Mouse (Mus musculus) hindbrain, embryonic 16.5 days (tissue): Measurements from ENCODE around the gene Sec14l5. TPM values are rescaled to one million over a fixed set of nuclear protein-coding genes. Genes with fewer than 3 reads are reported as not detected.

Experiments used
- ATAC-seq: fragments of 200-750 bp; cut with Nextera tagmentation; 2 replicates; pipeline ENCODE4 v1.8.0; 2017; ENCODE audit warnings: moderate TSS enrichment, moderate library complexity
- H3K27ac ChIP-seq: fragments of 300-500 bp; sonication (generic); 2 replicates; pipeline ENCODE4 v1.5.1; 2014; ENCODE audit warnings: low read depth, mild to moderate bottlenecking, control low read depth, low read length, moderate library complexity
- H3K27me3 ChIP-seq: fragments of 300-500 bp; sonication (generic); replicated peaks from 2 replicates; pipeline ENCODE4 v1.6.1; 2014; ENCODE audit warnings: low read length; ENCODE audit not compliant: control insufficient read depth, insufficient read depth
- H3K36me3 ChIP-seq: fragments of 300-500 bp; sonication (generic); 2 replicates; pipeline ENCODE4 v1.6.1; 2014; ENCODE audit warnings: mild to moderate bottlenecking, low read length, moderate library complexity, mixed read lengths; ENCODE audit not compliant: control insufficient read depth, insufficient read depth
- H3K4me1 ChIP-seq: fragments of 300-500 bp; sonication (generic); 2 replicates; pipeline ENCODE4 v1.6.1; 2014; ENCODE audit warnings: low read depth, low read length; ENCODE audit not compliant: control insufficient read depth, insufficient read depth
- H3K4me2 ChIP-seq: fragments of 300-500 bp; sonication (generic); 2 replicates; pipeline ENCODE4 v1.6.1; 2014; ENCODE audit warnings: mild to moderate bottlenecking, low read length, control low read depth, moderate library complexity
- H3K4me3 ChIP-seq: fragments of 300-500 bp; sonication (generic); 2 replicates; pipeline ENCODE4 v1.5.1; 2014; ENCODE audit warnings: mild to moderate bottlenecking, low read length, control low read depth, moderate library complexity
- H3K9ac ChIP-seq: fragments of 300-500 bp; sonication (generic); 2 replicates; pipeline ENCODE4 v1.6.1; 2014; ENCODE audit warnings: low read depth, mild to moderate bottlenecking, control low read depth, low read length, moderate library complexity
- H3K9me3 ChIP-seq: fragments of 300-500 bp; sonication (generic); 2 replicates; pipeline ENCODE4 v1.6.1; 2014; ENCODE audit warnings: mild to moderate bottlenecking, low read length, moderate library complexity; ENCODE audit not compliant: control insufficient read depth
- WGBS: fragments of 180-500 bp; shearing (Covaris S2); extraction: QIAGEN DNeasy Blood & Tissue Kit; methylation state at CpG from one replicate; pipeline ENCODE4 v1.1.7; 2014; 5-methylcytosine and 5-hydroxymethylcytosine counted together
- polyA plus RNA-seq: library from polyadenylated mRNA; unstranded; fragments of >200 nt; fragmentation: Nextera tagmentation; extraction: Ambion mirVana; gene quantifications from 2 replicates; pipeline ENCODE4 v1.2.1, GENCODE M21; 2015

Sec14l5 gene
- polyA plus RNA-seq, 1 experiment from 2014 or later = 0.15 TPM

DNA sequence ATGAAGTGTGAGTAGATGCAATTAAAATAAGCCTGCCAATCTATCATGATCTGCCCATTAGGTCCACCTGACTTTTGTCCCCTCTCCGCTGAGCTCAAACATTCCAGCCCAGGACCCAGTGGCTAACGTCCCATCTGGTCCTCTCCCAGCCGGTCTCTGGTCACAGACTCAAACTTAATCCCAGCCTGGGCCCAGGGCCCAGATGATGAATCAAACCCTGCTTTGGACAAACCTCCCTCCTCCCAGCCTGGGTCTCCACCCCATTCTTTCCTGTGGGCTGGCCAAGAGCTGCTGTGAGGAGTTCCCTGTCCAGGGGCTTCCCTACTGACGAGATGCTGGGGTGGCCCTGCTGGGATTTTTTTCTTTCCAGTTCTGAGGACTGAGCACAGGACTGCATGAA lies 7.2 kb upstream of the Sec14l5 start:
- peak; percentile 60 for ATAC-seq
- no peaks in the 10 kb centered on the region for H3K4me1 ChIP-seq
- 31% methylated on average over 4 of the region's 4 CpGs for WGBS

GRCm38 (mm10) chr16:5145570-5145969 lies 1.3 kb upstream of the Sec14l5 start:
- H3K27me3 ChIP-seq = peaks cover 5% of the 10 kb centered on the region
- no peaks in the 10 kb centered on the region for H3K9me3 ChIP-seq
- H3K36me3 ChIP-seq = no peaks in the 10 kb centered on the region
- no peak overlapping the region; the same call in 1 of the 2 replicates for H3K4me3 ChIP-seq
- ATAC-seq = peak; percentile 78
- H3K9ac ChIP-seq = peak overlapping the region; percentile 48
- 0% methylated on average over 7 of the region's 7 CpGs for WGBS
- H3K27ac ChIP-seq = no peak overlapping the region
- peak overlapping the region; percentile 93 for H3K4me2 ChIP-seq
- H3K4me1 ChIP-seq = peaks cover 16% of the 10 kb centered on the region

More for the DNA sequence above, 7.2 kb upstream of the Sec14l5 start:
- no peak overlapping the region for H3K27ac ChIP-seq
- H3K4me2 ChIP-seq = no peak overlapping the region
- H3K9ac ChIP-seq = no peak overlapping the region
- no peak overlapping the region for H3K4me3 ChIP-seq
- no peaks in the 10 kb centered on the region for H3K36me3 ChIP-seq
- H3K9me3 ChIP-seq = no peaks in the 10 kb centered on the region
- H3K27me3 ChIP-seq = peaks cover 3% of the 10 kb centered on the region; the same call in 1 of the 2 replicates

GRCm38 (mm10) chr16:5146367-5147036 lies 407 bp upstream of the Sec14l5 start:
- peak overlapping the region; percentile 42 for H3K9ac ChIP-seq
- H3K4me2 ChIP-seq = peak overlapping the region; percentile 93
- no peak overlapping the region for H3K27ac ChIP-seq
- H3K36me3 ChIP-seq = no peaks in the 10 kb centered on the region
- peak overlapping the region; percentile 46 for H3K4me3 ChIP-seq
- peak; percentile 92 for ATAC-seq
- peaks cover 5% of the 10 kb centered on the region for H3K27me3 ChIP-seq
- peaks cover 16% of the 10 kb centered on the region for H3K4me1 ChIP-seq
- H3K9me3 ChIP-seq = no peaks in the 10 kb centered on the region
- WGBS = 2% methylated on average over 26 of the region's 26 CpGs

- no peak overlapping the region for H3K4me3 ChIP-seq
- no peak for ATAC-seq
- peaks cover 5% of the 10 kb centered on the region for H3K27me3 ChIP-seq
- H3K36me3 ChIP-seq = no peaks in the 10 kb centered on the region
- no peaks in the 10 kb centered on the region for H3K9me3 ChIP-seq
- no peak overlapping the region for H3K4me2 ChIP-seq
- H3K9ac ChIP-seq = no peak overlapping the region
- H3K4me1 ChIP-seq = peaks cover 23% of the 10 kb centered on the region
- H3K27ac ChIP-seq = no peak overlapping the region
- 49% methylated on average over 10 of the region's 10 CpGs for WGBS
Measured at GRCm38 (mm10) chr16:5150544-5150943, 3.6 kb downstream of the Sec14l5 start.

DNA sequence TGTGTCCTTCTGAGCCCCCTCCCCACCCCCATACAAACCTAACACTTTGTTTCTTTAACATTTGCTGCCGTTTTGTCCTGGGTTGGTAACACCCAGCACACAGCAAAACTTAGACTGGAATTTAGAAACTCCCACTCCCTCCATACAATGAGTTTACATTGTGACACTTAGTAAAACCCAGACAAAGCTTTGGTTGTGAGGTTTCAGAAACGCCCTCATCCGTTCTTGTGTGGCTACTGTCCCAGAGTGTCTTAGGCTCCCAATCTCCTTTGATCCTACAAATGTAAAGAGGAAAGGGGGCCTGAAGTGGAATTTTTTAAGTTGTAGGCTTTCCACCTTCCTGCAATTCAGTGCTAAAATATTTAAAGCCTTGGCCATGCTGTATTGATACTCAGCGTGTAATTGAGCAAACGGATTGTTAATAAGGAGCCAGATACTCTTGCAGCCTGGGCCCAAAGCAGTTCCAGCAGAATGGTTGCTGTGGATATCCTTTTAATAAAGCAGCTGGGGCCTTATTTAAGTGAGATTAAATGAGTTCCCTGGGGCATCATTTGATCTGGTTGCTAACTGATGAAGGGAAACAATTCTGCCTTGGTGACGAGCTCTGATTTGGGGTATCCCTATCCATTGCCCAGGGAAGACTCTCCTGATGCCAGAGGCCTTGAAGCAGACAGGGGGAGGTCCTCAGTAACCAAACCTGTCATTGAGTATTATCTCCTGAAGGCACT lies 6.6 kb downstream of the Sec14l5 start:
- Histone ChIP-seq H3K4me2 (no peak overlapping the region), H3K36me3 (no peaks in the 10 kb centered on the region), H3K4me1 (peaks cover 7% of the 10 kb centered on the region; the same call in 1 of the 2 replicates), H3K9me3 (no peaks in the 10 kb centered on the region), H3K9ac (0 out of 2 replicates have a peak overlapping the region, but pooled peaks have one; percentile 20), H3K27ac (peak overlapping the region; percentile 13; the same call in 1 of the 2 replicates), H3K27me3 (no peaks in the 10 kb centered on the region), H3K4me3 (no peak overlapping the region)
- no peak for ATAC-seq
- WGBS = 29% methylated on average over 6 of the region's 6 CpGs

DNA sequence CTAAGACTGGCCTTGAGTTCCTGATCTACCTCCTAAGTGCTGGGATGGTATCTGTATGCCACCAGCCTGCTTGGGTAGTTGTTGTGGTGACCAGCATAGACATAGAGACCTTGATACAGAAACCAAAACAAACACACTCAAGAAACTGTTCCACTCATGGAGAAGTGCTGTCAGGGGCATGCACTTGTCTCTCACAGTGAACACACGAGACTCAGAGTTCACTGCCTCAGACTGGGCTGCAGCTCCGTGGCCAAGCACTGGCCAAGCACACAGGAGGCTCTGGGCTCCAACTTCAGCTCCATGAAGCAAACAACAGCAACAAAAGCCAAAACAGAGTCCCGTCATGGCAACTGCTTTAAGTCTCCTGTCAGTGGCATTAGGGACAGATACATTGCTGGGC lies 8.1 kb downstream of the Sec14l5 start:
- H3K9ac ChIP-seq = no peak overlapping the region
- ATAC-seq = no peak
- H3K4me3 ChIP-seq = no peak overlapping the region
- H3K9me3 ChIP-seq = no peaks in the 10 kb centered on the region
- no peaks in the 10 kb centered on the region for H3K36me3 ChIP-seq
- H3K4me2 ChIP-seq = no peak overlapping the region
- 58% methylated on average over 3 of the region's 3 CpGs for WGBS
- H3K27me3 ChIP-seq = no peaks in the 10 kb centered on the region
- H3K27ac ChIP-seq = no peak overlapping the region
- H3K4me1 ChIP-seq = peaks cover 7% of the 10 kb centered on the region; the same call in 1 of the 2 replicates

DNA sequence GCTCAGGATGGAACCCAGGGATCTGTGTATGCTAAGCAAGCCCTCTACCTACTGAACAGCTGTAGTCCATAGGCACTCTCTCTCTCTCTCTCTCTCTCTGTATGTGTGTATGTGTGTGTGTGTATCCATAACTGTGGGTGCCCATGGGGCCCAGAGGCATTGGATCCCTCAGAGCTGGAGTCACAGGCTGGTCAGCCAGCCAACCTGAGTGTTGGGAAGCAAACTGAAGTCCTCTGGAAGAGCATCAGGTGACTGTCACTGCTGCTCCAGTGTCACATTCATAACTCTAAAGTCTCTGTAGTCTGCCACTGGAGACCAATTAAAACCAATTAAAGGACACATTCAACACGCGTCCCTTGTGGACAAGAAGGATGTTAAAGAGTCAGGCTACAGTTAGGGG lies 9.6 kb downstream of the Sec14l5 start:
- Histone ChIP-seq H3K4me2 (no peak overlapping the region), H3K27me3 (no peaks in the 10 kb centered on the region), H3K36me3 (no peaks in the 10 kb centered on the region), H3K9ac (no peak overlapping the region), H3K4me3 (no peak overlapping the region), H3K9me3 (no peaks in the 10 kb centered on the region), H3K4me1 (peaks cover 7% of the 10 kb centered on the region; the same call in 1 of the 2 replicates), H3K27ac (no peak overlapping the region)
- no peak for ATAC-seq
- 58% methylated on average over 2 of the region's 2 CpGs for WGBS

DNA sequence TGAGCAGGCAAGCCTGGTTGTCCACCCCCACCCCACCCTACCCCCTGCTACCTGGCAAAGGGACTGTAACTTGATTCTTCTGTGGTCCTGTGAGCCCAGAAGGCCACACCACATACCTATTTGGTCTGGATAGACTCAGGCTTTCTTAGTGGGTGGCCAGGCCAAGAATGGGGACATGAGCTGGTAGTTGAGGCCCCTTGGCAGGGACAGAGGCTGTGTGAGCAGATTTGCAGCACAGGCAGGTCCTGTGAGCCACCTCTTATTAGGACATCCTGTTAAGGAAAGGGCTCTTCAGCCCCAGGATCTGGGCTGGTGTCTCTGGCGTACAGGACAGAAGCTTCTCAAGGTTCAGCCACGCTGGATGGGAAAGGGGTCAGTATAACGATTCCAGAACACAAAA lies 10.2 kb downstream of the Sec14l5 start:
- Histone ChIP-seq H3K4me3 (no peak overlapping the region), H3K27me3 (no peaks in the 10 kb centered on the region), H3K4me2 (no peak overlapping the region), H3K27ac (no peak overlapping the region), H3K4me1 (peaks cover 7% of the 10 kb centered on the region; the same call in 1 of the 2 replicates), H3K9ac (no peak overlapping the region), H3K9me3 (no peaks in the 10 kb centered on the region), H3K36me3 (no peaks in the 10 kb centered on the region)
- 86% methylated on average over 3 of the region's 3 CpGs for WGBS
- ATAC-seq = no peak

GRCm38 (mm10) chr16:5159248-5159647 lies 12.3 kb downstream of the Sec14l5 start:
- Histone ChIP-seq H3K4me3 (no peak overlapping the region), H3K9ac (no peak overlapping the region), H3K36me3 (no peaks in the 10 kb centered on the region), H3K9me3 (no peaks in the 10 kb centered on the region), H3K27ac (no peak overlapping the region), H3K4me1 (no peaks in the 10 kb centered on the region), H3K27me3 (no peaks in the 10 kb centered on the region), H3K4me2 (no peak overlapping the region)
- WGBS = 66% methylated on average over 8 of the region's 8 CpGs
- ATAC-seq = no peak
